Mouse (Mus musculus) cerebellum, adult 9-11 months (tissue): ENCODE data around the gene Foxi2.

Source experiments
- DNase-seq: peaks from one replicate; pipeline ENCODE4 v3.0.0; 2022

Foxi2 gene

GRCm38 (mm10) chr7:135410237-135410965 is at the start of gene Foxi2:
Foxi2 (plus strand) TSS chr7:135410308.
- no peak for DNase-seq

GRCm38 (mm10) chr7:135364606-135365005 is 45.5 kb upstream of the Foxi2 start:
- no peak for DNase-seq

GRCm38 (mm10) chr7:135376048-135376447 is 34.1 kb upstream of the Foxi2 start:
- DNase-seq = no peak

GRCm38 (mm10) chr7:135376932-135377331 is 33.2 kb upstream of the Foxi2 start:
- no peak for DNase-seq

DNA sequence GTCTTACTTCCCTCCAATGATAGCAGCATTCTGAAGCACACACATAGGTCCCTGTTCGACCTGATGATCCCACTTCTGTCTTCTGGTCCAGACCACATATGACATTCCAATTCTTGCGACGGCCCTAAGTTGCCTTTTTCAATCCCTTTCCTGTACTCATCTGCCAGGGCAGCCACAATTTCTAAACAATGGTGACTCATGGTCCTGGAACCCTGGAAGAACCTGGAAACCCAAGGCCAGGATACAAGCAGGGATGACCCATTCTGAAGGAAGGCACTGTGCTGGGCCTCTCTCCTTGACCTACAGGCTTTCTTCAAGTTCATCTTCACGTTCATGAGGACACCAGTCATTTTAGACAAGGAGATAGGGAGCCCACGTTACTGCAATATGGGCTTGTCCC is 31.8 kb upstream of the Foxi2 start:
- DNase-seq = no peak

DNA sequence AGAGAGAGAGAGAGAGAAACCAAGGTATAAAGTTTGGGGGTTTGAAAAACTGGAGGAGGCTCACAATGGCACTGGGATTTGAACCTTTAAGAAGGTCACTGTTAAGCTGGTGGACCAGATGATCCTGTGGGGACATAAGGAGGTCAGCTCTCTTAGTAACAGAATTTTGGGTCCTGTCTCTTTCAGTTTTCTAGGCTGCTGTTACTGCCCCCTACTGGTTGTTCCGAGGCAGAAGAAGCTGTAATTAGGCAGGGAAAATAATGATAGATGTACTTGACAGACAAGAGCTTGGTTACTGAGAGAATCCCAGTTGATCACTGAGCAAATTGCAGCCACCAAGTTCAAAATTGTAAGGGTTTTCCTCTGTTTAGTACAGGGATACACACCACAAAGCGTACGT is 21.1 kb upstream of the Foxi2 start:
- DNase-seq = no peak

DNA sequence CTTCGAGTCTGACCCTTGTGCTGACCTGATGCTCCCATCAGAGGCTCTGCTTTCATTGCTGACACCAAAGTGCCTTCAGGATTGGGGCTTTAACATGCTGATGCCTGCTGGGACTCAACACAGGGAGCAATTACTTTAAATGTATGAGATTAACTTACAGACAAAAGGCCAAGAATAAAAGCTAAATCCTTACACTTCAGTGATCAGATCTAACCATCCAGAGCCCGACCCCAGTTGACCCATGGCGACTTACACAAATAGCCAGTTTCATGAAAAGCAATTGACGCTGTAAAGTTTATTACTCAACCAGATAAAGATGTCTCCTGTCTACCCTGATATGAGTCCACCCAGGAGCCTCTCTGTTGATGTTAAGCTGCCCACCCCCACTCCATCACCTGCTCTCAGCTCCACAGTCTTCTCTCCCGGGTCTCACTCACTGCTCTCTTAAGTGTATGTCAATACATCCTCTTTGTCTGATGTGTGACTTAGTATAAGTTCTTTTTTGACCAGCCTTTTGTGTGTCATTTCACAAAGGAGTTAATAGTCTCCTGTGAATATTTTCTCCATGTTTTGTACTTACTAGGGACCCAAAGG is 17.1 kb upstream of the Foxi2 start:
- DNase-seq = no peak

DNA sequence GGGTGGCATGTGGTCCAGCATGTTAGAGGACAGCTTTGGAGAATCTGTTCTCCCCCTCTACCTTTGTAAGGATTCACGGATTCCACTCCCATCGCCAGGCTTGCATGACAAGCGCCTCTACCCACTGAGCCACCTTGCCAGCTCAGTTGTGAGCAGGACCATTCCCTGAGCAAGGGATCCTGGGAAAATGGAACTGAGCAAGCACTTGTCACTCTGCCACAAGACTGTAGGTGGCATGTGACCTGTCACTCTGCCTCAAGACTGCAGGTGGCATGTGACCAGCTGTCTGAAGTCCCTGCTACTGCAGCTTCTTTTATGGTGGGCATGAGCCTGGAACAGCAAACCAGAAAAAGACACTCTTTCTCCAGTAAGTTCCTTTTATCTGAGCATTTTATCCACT is 15.7 kb upstream of the Foxi2 start:
- no peak for DNase-seq

- no peak for DNase-seq
Observed at GRCm38 (mm10) chr7:135395242-135395641, 14.9 kb upstream of the Foxi2 start.

DNA sequence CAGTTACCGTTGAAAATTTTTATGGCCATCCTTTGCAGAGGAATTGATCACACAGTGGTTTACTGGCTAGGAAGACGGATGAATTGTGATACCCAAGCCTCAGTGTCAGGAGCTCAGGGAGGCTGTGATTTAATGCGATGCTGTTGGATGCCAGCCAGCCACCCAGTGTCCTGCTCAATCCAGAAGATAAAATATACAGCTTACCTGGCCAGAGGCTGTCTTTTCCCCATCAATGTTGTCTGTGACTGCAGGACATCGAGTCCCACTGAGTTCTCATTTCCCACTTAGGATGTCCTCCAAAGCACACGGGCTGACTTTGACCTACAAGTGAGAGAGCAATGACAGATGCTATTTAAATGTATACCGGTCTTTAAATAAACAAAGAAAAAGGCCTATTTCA is 13.0 kb upstream of the Foxi2 start:
- no peak for DNase-seq

DNA sequence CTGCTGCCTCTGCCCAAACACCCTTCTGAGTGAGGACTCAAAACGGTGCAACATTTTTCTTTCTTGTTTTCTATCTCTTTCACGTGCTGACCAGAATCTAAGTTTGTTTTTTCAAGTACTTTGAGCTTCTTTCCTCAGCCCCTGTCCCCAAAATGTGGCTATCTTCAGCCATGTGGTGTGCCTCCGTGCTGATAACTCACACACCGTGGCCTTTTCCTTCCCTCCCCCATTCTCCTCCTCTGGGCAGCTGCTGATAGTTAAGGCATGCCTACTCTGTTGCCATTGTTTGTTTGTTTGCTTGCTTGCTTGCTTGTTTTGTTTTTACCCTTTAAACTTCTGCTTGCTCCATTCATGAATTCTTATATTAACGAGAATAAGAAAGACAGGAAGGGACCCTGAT is 12.2 kb upstream of the Foxi2 start:
- DNase-seq = no peak

DNA sequence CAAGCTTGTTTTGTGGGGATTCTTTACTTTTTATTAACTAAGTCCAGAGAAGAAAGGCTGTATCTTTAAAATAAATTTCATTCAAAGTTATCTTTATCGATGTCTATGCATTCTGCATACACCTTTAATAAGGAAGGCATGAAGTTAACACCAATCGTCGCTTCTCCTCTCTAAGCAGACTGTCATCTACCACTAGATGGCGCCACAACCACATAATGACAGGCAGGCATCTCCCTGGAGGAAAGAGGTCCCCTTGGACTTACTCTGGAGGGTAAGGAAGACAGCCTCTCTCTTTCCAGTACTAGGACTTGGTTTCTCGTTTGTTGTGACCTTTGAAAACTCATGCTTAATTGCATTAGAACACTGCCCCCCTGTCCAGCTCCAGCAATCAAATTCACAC is 6.7 kb upstream of the Foxi2 start:
- DNase-seq = peak; percentile 54

DNA sequence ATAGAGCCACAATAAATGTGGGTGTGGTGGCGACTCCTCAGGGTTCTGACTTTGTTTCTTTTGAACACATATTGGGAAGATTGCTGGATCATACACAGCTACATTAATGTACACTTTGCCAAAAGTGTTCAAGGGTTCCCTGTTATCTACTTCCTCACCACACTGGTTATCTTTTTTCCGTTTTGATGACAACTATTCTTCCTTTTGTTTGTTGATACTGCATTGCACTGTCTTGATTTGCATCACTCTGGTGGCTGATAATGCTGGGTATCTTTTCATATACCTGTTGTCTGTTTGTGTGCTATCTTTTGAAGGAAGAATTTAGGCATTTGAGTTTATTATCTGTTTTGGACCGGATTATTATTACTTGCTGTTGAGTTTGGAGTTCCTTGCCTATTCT is 3.3 kb upstream of the Foxi2 start:
- no peak for DNase-seq

DNA sequence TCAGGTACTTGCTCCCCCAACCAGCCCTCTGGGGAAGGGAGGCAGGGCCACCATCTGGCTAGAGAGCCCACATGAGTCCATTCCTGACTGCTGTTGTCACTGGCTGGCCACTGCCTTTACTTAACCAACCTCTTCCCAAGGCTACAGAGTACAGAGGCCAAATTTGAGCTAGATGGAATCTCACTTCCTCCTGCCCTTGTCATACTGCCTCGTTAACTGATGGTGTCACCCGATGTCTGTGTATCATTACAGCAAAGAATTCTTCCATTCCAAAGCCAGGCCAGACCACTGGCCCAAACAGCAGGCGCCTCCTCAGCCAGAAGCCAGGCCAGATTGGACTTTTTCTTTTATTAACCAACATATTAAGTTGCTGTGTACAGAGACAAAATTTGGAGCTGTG is 1.6 kb upstream of the Foxi2 start:
- DNase-seq = no peak

GRCm38 (mm10) chr7:135412357-135412756 is 2.2 kb downstream of the Foxi2 start:
- DNase-seq = no peak

DNA sequence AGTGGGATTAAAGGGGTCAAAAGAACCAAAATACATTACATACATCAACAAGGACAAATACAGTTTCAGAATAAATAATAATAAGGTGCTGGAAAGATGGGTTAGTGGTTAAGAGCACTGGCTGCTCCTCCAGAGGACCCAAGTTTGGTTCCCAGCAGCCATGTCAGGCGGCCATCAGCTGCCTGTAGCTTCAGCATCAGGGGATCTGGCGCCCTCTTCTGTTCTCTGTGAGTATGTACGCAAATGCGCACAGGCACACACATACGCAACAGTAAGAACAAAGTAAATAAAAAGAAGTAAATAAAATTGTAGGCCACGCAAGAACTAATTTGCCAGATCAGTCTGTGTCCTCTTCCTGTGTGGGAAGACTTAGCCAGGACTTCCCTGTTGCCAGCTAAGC is 18.7 kb downstream of the Foxi2 start:
- no peak for DNase-seq

GRCm38 (mm10) chr7:135430903-135431302 is 20.8 kb downstream of the Foxi2 start:
- DNase-seq = no peak

GRCm38 (mm10) chr7:135443903-135444302 is 33.8 kb downstream of the Foxi2 start:
- no peak for DNase-seq

DNA sequence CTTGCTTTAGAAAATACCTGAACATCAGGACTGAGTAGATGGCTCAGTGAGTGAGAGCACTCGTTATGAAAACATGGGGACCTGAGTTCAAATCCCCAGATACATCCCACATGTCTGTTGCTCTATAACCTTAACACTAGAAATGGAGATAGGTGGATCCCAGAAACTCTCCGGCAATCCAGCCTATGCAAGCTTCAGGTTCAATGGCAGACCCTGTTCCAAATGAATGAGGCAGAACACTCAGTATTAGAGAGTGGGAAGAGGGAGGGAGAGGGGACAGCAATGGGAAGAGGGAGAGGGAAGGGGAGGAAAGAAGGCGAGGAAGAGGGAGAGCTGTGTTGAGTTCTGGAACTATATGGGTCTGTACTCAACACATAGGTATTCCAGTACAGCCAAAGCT is 41.2 kb downstream of the Foxi2 start:
- no peak for DNase-seq

GRCm38 (mm10) chr7:135452366-135452765 is 42.3 kb downstream of the Foxi2 start:
- no peak for DNase-seq

DNA sequence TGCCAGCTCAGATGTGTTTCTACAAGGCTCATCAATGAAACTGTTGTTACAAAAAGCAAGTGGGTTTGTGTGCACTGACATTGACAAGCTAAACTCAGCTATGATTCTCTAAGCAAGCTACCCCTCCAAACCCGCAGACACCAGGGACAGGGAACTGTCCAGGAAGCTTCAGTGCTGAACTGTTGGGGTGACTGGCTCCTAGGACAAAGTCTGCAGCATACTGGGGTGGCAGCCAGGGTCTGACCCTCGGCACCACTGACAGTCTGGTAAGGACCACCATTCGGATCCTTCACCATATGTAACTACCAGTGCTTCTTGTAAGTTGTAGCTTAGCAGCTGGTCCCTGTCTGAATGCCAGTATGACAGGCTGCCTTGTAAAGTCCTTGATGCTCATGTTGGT is 43.6 kb downstream of the Foxi2 start:
- no peak for DNase-seq
